ENCODE assay signal across 8 mouse cellular contexts in the genomic region with DNA sequence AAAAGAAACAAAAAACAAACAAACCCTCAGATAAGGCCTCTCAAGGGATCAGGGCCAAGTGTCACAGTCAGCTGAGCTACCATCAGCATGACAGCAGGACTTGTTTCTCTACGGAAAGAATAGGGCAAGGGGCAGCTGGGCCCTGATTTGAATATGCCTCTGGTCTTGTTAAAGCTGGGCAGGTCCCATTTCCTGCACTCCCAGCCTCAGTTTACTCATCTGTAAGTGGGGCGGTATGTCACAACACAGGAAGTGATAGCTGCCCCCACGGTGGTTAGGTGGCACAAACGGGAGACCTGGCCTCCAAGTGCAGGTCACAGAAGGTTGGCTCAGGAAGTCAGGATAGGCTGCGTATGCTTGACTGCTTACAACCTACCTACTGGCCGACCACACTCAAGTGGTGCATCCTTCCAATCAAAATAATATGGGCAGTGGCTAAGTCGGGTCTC. TPM values are rescaled to one million over a fixed set of nuclear protein-coding genes. Genes with fewer than 3 reads are reported as not detected.
DNase-seq lines count a peak whose midpoint lies in the region; ATAC-seq lines count a peak whose summit lies in the region.

No protein-coding gene starts in this region.

- H3K9me3 ChIP-seq in heart, embryonic 11.5 days (replicated peaks; ENCODE audit: control insufficient read depth, low read length): no peaks in the 10 kb centered on the region
- H3K9me3 ChIP-seq in embryonic facial prominence, embryonic 14.5 days (ENCODE audit: control insufficient read depth, low read length): no peaks in the 10 kb centered on the region
- no peaks in the 10 kb centered on the region for H3K9me3 ChIP-seq in limb, embryonic 13.5 days
- no peaks in the 10 kb centered on the region for H3K9me3 ChIP-seq in stomach, embryonic 16.5 days (replicated peaks; ENCODE audit: control insufficient read depth, low read length)

- ATAC-seq in heart, embryonic 11.5 days (replicated peaks; ENCODE audit: insufficient number of reproducible peaks, low FRiP score, low TSS enrichment): no peak
- ATAC-seq in embryonic facial prominence, embryonic 14.5 days (ENCODE audit: low read depth): no peak
- ATAC-seq in limb, embryonic 13.5 days (ENCODE audit: low FRiP score, low read depth): no peak
- no peak for ATAC-seq in stomach, embryonic 16.5 days (ENCODE audit: insufficient read depth, low FRiP score)
- ATAC-seq in granulocyte monocyte progenitor cell, adult 5-6 weeks (replicated peaks; ENCODE audit: poor library complexity, severe bottlenecking): no peak

- peak overlapping the region; percentile 92 for H3K4me2 ChIP-seq in heart, embryonic 11.5 days
- peak overlapping the region; percentile 92 for H3K4me2 ChIP-seq in embryonic facial prominence, embryonic 14.5 days (ENCODE audit: low read depth, low read length)
- H3K4me2 ChIP-seq in limb, embryonic 13.5 days (replicated peaks): peak overlapping the region; percentile 88
- peak overlapping the region; percentile 82 for H3K4me2 ChIP-seq in stomach, embryonic 16.5 days (ENCODE audit: low read depth, low read length)

- H3K9ac ChIP-seq in heart, embryonic 11.5 days (ENCODE audit: low read depth, low read length): peak overlapping the region; percentile 88
- peak overlapping the region; percentile 79 for H3K9ac ChIP-seq in embryonic facial prominence, embryonic 14.5 days (ENCODE audit: low read depth, low read length)
- peak overlapping the region; percentile 87 for H3K9ac ChIP-seq in limb, embryonic 13.5 days
- H3K9ac ChIP-seq in stomach, embryonic 16.5 days (ENCODE audit: low read length): peak overlapping the region; percentile 80

- DNase-seq in heart, postnatal 14 days: no peak
- DNase-seq in A20 (ENCODE audit: low read depth, low spot score): peak; percentile 59
- DNase-seq in embryonic facial prominence, embryonic 14.5 days (ENCODE audit: low spot score): no peak
- DNase-seq in ovary, adult 18-20 months (ENCODE audit: low spot score): no peak

- 20% methylated on average over 7 of the region's 7 CpGs for WGBS in heart, embryonic 11.5 days (ENCODE audit: insufficient replicate concordance)
- 35% methylated on average over 7 of the region's 7 CpGs for WGBS in embryonic facial prominence, embryonic 14.5 days
- WGBS in limb, embryonic 13.5 days: 38% methylated on average over 7 of the region's 7 CpGs
- whole genome bisulfite sequencing in stomach, embryonic 16.5 days: 22% methylated on average over 7 of the region's 7 CpGs

- H3K27ac ChIP-seq in heart, embryonic 11.5 days (ENCODE audit: low read depth, low read length): no peak overlapping the region; the same call in 1 of the 2 replicates
- no peak overlapping the region for H3K27ac ChIP-seq in embryonic facial prominence, embryonic 14.5 days (replicated peaks; ENCODE audit: low read depth, low read length)
- no peak overlapping the region for H3K27ac ChIP-seq in limb, embryonic 13.5 days
- no peak overlapping the region for H3K27ac ChIP-seq in stomach, embryonic 16.5 days (ENCODE audit: low read length)

- peak overlapping the region; percentile 95 for H3K4me3 ChIP-seq in heart, embryonic 11.5 days (ENCODE audit: low read depth, low read length)
- peak overlapping the region; percentile 69 for H3K4me3 ChIP-seq in embryonic facial prominence, embryonic 14.5 days (ENCODE audit: low read depth, low read length)
- peak overlapping the region; percentile 91 for H3K4me3 ChIP-seq in limb, embryonic 13.5 days
- peak overlapping the region; percentile 69 for H3K4me3 ChIP-seq in stomach, embryonic 16.5 days (replicated peaks; ENCODE audit: low read length)

- H3K4me1 ChIP-seq in heart, embryonic 11.5 days (ENCODE audit: control insufficient read depth, insufficient read depth, low read length): peaks cover 30% of the 10 kb centered on the region
- H3K4me1 ChIP-seq in embryonic facial prominence, embryonic 14.5 days (ENCODE audit: control insufficient read depth, insufficient read depth, low read length): peaks cover 18% of the 10 kb centered on the region
- H3K4me1 ChIP-seq in limb, embryonic 13.5 days: peaks cover 34% of the 10 kb centered on the region
- peaks cover 18% of the 10 kb centered on the region for H3K4me1 ChIP-seq in stomach, embryonic 16.5 days (ENCODE audit: control insufficient read depth, insufficient read depth, low read length)

- H3K36me3 ChIP-seq in heart, embryonic 11.5 days (ENCODE audit: control insufficient read depth, insufficient read depth, low read length): no peaks in the 10 kb centered on the region
- no peaks in the 10 kb centered on the region for H3K36me3 ChIP-seq in embryonic facial prominence, embryonic 14.5 days (ENCODE audit: control insufficient read depth, insufficient read depth, low read length)
- H3K36me3 ChIP-seq in limb, embryonic 13.5 days: no peaks in the 10 kb centered on the region
- no peaks in the 10 kb centered on the region for H3K36me3 ChIP-seq in stomach, embryonic 16.5 days (ENCODE audit: control insufficient read depth, insufficient read depth, low read length)

- H3K27me3 ChIP-seq in heart, embryonic 11.5 days (ENCODE audit: control insufficient read depth, insufficient read depth, low read length): no peaks in the 10 kb centered on the region
- H3K27me3 ChIP-seq in embryonic facial prominence, embryonic 14.5 days (replicated peaks; ENCODE audit: control insufficient read depth, insufficient read depth, low read length): no peaks in the 10 kb centered on the region
- H3K27me3 ChIP-seq in limb, embryonic 13.5 days: 0 out of 2 replicates have a peak, but pooled peaks cover 4% of the 10 kb centered on the region
- H3K27me3 ChIP-seq in stomach, embryonic 16.5 days (ENCODE audit: control insufficient read depth, insufficient read depth, low read length): no peaks in the 10 kb centered on the region

- intact Hi-C loops in heart, postnatal 14 days (cut with DNase I): no loop called here

RNA-seq across cellular contexts. Expression of a gene that starts 2.0 kb away (rescaled TPM):
- 20.2 and 23.9 TPM in 2 replicates for polyA plus RNA-seq in heart, embryonic 11.5 days (2014; fragmentation: Nextera tagmentation; extraction: Ambion mirVana)
- total RNA-seq in heart, postnatal 14 days (2021): 10 to 100 TPM; 14.5 to 17.4 TPM
- 18.8 and 19.4 TPM in 2 replicates for polyA plus RNA-seq in embryonic facial prominence, embryonic 14.5 days (2014; fragmentation: Nextera tagmentation; extraction: Ambion mirVana)
- polyA plus RNA-seq in limb, embryonic 13.5 days (2015; fragmentation: Nextera tagmentation; extraction: Ambion mirVana): 21.0 and 22.3 TPM in 2 replicates
- 11.0 and 13.8 TPM in 2 replicates for polyA plus RNA-seq in stomach, embryonic 16.5 days (2015; fragmentation: Nextera tagmentation; extraction: Ambion mirVana)
- 1.6 and 4.7 TPM in 2 replicates for total RNA-seq in granulocyte monocyte progenitor cell, adult 5-6 weeks (2014; fragmentation: Nextera tagmentation)
- 1.3 and 2.1 TPM in 2 replicates for total RNA-seq in granulocyte monocyte progenitor cell, adult 5-6 weeks (2017)

RNA-seq across cellular contexts. Expression of a gene that starts 19.3 kb away (rescaled TPM):
- polyA plus RNA-seq in heart, embryonic 11.5 days (2014; fragmentation: Nextera tagmentation; extraction: Ambion mirVana): 74.6 and 77.9 TPM in 2 replicates
- 10 to 100 TPM; 71.2 to 77.8 TPM for total RNA-seq in heart, postnatal 14 days (2021)
- polyA plus RNA-seq in embryonic facial prominence, embryonic 14.5 days (2014; fragmentation: Nextera tagmentation; extraction: Ambion mirVana): 76.1 and 78.6 TPM in 2 replicates
- polyA plus RNA-seq in limb, embryonic 13.5 days (2015; fragmentation: Nextera tagmentation; extraction: Ambion mirVana): 87.6 and 93.3 TPM in 2 replicates
- polyA plus RNA-seq in stomach, embryonic 16.5 days (2015; fragmentation: Nextera tagmentation; extraction: Ambion mirVana): 119 and 132 TPM in 2 replicates
- 47.0 and 51.2 TPM in 2 replicates for total RNA-seq in granulocyte monocyte progenitor cell, adult 5-6 weeks (2014; fragmentation: Nextera tagmentation)
- total RNA-seq in granulocyte monocyte progenitor cell, adult 5-6 weeks (2017): 13.5 and 17.0 TPM in 2 replicates

RNA-seq across cellular contexts. Expression of a gene that starts 33.5 kb away (rescaled TPM):
- 68.1 and 68.4 TPM in 2 replicates for polyA plus RNA-seq in heart, embryonic 11.5 days (2014; fragmentation: Nextera tagmentation; extraction: Ambion mirVana)
- 10 to 100 TPM; 30.0 to 33.3 TPM for total RNA-seq in heart, postnatal 14 days (2021)
- polyA plus RNA-seq in embryonic facial prominence, embryonic 14.5 days (2014; fragmentation: Nextera tagmentation; extraction: Ambion mirVana): 61.6 and 61.7 TPM in 2 replicates
- polyA plus RNA-seq in limb, embryonic 13.5 days (2015; fragmentation: Nextera tagmentation; extraction: Ambion mirVana): 62.3 and 67.1 TPM in 2 replicates
- 58.7 and 60.1 TPM in 2 replicates for polyA plus RNA-seq in stomach, embryonic 16.5 days (2015; fragmentation: Nextera tagmentation; extraction: Ambion mirVana)
- total RNA-seq in granulocyte monocyte progenitor cell, adult 5-6 weeks (2014; fragmentation: Nextera tagmentation): 31.5 and 35.4 TPM in 2 replicates
- 67.1 and 72.3 TPM in 2 replicates for total RNA-seq in granulocyte monocyte progenitor cell, adult 5-6 weeks (2017)
